Mouse (Mus musculus): ENCODE data around the gene Klf9. TPM values are rescaled to one million over a fixed set of nuclear protein-coding genes. Genes with fewer than 3 reads are reported as not detected.

Gene Klf9
- polyA plus RNA-seq, 1 experiment from 2014 or later = 2.2 TPM

- Histone ChIP-seq H3K9me3 (ENCODE audit: control insufficient read depth, low read length) (no peaks in the 10 kb centered on the region), H3K4me2 (ENCODE audit: low read length) (no peak overlapping the region), H3K27me3 (replicated peaks; ENCODE audit: control insufficient read depth, insufficient read depth, low read length) (no peaks in the 10 kb centered on the region), H3K36me3 (ENCODE audit: control insufficient read depth, insufficient read depth) (no peaks in the 10 kb centered on the region), H3K4me3 (replicated peaks; ENCODE audit: low read length) (no peak overlapping the region), H3K27ac (ENCODE audit: low read length) (no peak overlapping the region), H3K9ac (replicated peaks; ENCODE audit: low read depth, low read length) (no peak overlapping the region), H3K4me1 (replicated peaks; ENCODE audit: control insufficient read depth, insufficient read depth, low read length) (peaks cover 9% of the 10 kb centered on the region)
- ATAC-seq = no peak
- 80% methylated on average over 10 of the region's 10 CpGs for WGBS
Observed at GRCm38 (mm10) chr19:23159780-23160395, 18.9 kb downstream of the Klf9 start.

- WGBS = 12% methylated on average over 8 of the region's 8 CpGs
- H3K4me2 ChIP-seq (ENCODE audit: low read length) = no peak overlapping the region
- H3K9ac ChIP-seq (replicated peaks; ENCODE audit: low read depth, low read length) = no peak overlapping the region
Observed at GRCm38 (mm10) chr19:23162387-23162809, 21.4 kb downstream of the Klf9 start.

GRCm38 (mm10) chr19:23162877-23163276, 21.9 kb downstream of the Klf9 start:
- H3K27me3 ChIP-seq (replicated peaks; ENCODE audit: control insufficient read depth, insufficient read depth, low read length) = no peaks in the 10 kb centered on the region
- WGBS = 76% methylated on average over 6 of the region's 6 CpGs
- H3K9ac ChIP-seq (replicated peaks; ENCODE audit: low read depth, low read length) = no peak overlapping the region
- no peak overlapping the region for H3K4me2 ChIP-seq (ENCODE audit: low read length)
- no peak overlapping the region for H3K4me3 ChIP-seq (replicated peaks; ENCODE audit: low read length)
- H3K27ac ChIP-seq (ENCODE audit: low read length) = no peak overlapping the region
- H3K9me3 ChIP-seq (ENCODE audit: control insufficient read depth, low read length) = no peaks in the 10 kb centered on the region
- ATAC-seq = 0 out of 2 replicates have a peak, but pooled peaks have one; percentile 26
- H3K4me1 ChIP-seq (replicated peaks; ENCODE audit: control insufficient read depth, insufficient read depth, low read length) = peaks cover 9% of the 10 kb centered on the region
- no peaks in the 10 kb centered on the region for H3K36me3 ChIP-seq (ENCODE audit: control insufficient read depth, insufficient read depth)

More at GRCm38 (mm10) chr19:23162387-23162809, 21.4 kb downstream of the Klf9 start:
- no peak for ATAC-seq
- Histone ChIP-seq H3K36me3 (ENCODE audit: control insufficient read depth, insufficient read depth) (no peaks in the 10 kb centered on the region), H3K27ac (ENCODE audit: low read length) (no peak overlapping the region), H3K27me3 (replicated peaks; ENCODE audit: control insufficient read depth, insufficient read depth, low read length) (no peaks in the 10 kb centered on the region), H3K4me1 (replicated peaks; ENCODE audit: control insufficient read depth, insufficient read depth, low read length) (peaks cover 9% of the 10 kb centered on the region), H3K4me3 (replicated peaks; ENCODE audit: low read length) (no peak overlapping the region), H3K9me3 (ENCODE audit: control insufficient read depth, low read length) (no peaks in the 10 kb centered on the region)

- Histone ChIP-seq H3K9ac (replicated peaks; ENCODE audit: low read depth, low read length) (no peak overlapping the region), H3K9me3 (ENCODE audit: control insufficient read depth, low read length) (no peaks in the 10 kb centered on the region), H3K4me3 (replicated peaks; ENCODE audit: low read length) (no peak overlapping the region), H3K4me2 (ENCODE audit: low read length) (no peak overlapping the region), H3K27me3 (replicated peaks; ENCODE audit: control insufficient read depth, insufficient read depth, low read length) (no peaks in the 10 kb centered on the region), H3K36me3 (ENCODE audit: control insufficient read depth, insufficient read depth) (no peaks in the 10 kb centered on the region), H3K4me1 (replicated peaks; ENCODE audit: control insufficient read depth, insufficient read depth, low read length) (peaks cover 9% of the 10 kb centered on the region), H3K27ac (ENCODE audit: low read length) (no peak overlapping the region)
- no peak for ATAC-seq
- WGBS = 50% methylated on average over 3 of the region's 3 CpGs
Observed at GRCm38 (mm10) chr19:23163361-23163760, 22.3 kb downstream of the Klf9 start.

DNA sequence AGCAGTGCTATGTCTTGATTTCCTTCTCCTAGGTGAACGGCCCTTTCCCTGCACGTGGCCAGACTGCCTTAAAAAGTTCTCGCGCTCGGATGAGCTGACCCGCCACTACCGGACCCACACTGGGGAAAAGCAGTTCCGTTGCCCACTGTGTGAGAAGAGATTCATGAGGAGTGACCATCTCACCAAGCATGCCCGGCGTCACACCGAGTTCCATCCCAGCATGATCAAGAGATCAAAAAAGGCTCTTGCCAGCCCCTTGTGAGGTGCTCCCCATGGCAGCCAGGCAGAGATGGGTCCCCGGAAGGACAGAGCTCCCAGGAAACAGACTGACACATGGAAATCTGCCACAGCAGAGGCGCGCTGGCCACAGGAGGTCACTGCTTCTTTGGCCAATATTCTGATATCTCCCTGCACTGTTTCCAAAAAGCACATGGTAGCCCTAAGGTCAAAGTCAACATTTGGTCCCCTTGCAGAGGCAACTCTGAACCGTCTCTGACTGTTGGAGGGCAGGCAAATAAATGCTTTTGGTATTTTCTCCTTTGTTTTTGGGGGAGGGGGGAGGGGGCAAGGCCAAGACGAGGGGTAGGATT, 23.7 kb downstream of the Klf9 start:
- 91% methylated on average over 16 of the region's 16 CpGs for WGBS
- no peaks in the 10 kb centered on the region for H3K27me3 ChIP-seq (replicated peaks; ENCODE audit: control insufficient read depth, insufficient read depth, low read length)
- no peaks in the 10 kb centered on the region for H3K36me3 ChIP-seq (ENCODE audit: control insufficient read depth, insufficient read depth)
- H3K4me2 ChIP-seq (ENCODE audit: low read length) = no peak overlapping the region
- H3K9me3 ChIP-seq (ENCODE audit: control insufficient read depth, low read length) = no peaks in the 10 kb centered on the region
- ATAC-seq = no peak
- no peak overlapping the region for H3K4me3 ChIP-seq (replicated peaks; ENCODE audit: low read length)
- no peak overlapping the region for H3K27ac ChIP-seq (ENCODE audit: low read length)
- no peak overlapping the region for H3K9ac ChIP-seq (replicated peaks; ENCODE audit: low read depth, low read length)
- peaks cover 9% of the 10 kb centered on the region for H3K4me1 ChIP-seq (replicated peaks; ENCODE audit: control insufficient read depth, insufficient read depth, low read length)

DNA sequence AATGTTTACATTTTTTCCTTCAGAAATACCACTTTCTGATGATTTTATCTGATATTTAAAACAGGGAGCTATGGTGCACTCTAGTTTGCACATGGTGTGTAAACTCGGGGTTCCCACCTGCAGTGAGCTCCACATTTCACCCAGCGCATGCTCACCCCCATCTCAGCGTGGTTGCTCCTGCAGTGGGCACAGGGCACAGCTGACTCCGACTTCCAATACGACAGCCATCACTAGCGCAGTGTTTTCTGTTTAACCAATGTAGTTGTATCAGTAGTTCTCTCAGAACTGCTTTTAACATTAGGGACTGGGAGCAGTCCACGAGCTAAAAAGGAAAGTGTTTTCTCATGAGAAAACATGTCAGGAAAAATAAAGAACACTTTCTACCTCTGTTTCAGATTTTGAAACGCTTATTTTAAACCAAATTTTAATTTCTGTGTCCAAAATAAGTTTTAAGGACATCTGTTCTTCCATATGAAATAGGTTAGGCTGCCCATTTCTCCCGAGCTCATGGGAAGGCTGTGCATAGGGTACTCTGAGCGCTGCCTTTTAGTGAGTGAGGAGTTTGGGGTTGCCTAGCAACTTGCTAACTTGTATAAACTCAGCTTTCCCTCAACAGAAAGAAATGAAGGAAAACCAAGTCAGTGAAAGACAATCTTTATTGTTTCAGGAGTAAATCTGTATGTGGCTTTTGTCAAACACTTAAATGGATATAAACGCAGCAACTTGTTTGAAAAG, 25.7 kb downstream of the Klf9 start:
- no peak overlapping the region for H3K9ac ChIP-seq (replicated peaks; ENCODE audit: low read depth, low read length)
- H3K27ac ChIP-seq (ENCODE audit: low read length) = no peak overlapping the region
- peaks cover 9% of the 10 kb centered on the region for H3K4me1 ChIP-seq (replicated peaks; ENCODE audit: control insufficient read depth, insufficient read depth, low read length)
- H3K36me3 ChIP-seq (ENCODE audit: control insufficient read depth, insufficient read depth) = no peaks in the 10 kb centered on the region
- H3K9me3 ChIP-seq (ENCODE audit: control insufficient read depth, low read length) = no peaks in the 10 kb centered on the region
- no peak overlapping the region for H3K4me3 ChIP-seq (replicated peaks; ENCODE audit: low read length)
- no peak overlapping the region for H3K4me2 ChIP-seq (ENCODE audit: low read length)
- ATAC-seq = peak; percentile 63; the same call in 1 of the 2 replicates
- H3K27me3 ChIP-seq (replicated peaks; ENCODE audit: control insufficient read depth, insufficient read depth, low read length) = no peaks in the 10 kb centered on the region
- 61% methylated on average over 11 of the region's 11 CpGs for WGBS

DNA sequence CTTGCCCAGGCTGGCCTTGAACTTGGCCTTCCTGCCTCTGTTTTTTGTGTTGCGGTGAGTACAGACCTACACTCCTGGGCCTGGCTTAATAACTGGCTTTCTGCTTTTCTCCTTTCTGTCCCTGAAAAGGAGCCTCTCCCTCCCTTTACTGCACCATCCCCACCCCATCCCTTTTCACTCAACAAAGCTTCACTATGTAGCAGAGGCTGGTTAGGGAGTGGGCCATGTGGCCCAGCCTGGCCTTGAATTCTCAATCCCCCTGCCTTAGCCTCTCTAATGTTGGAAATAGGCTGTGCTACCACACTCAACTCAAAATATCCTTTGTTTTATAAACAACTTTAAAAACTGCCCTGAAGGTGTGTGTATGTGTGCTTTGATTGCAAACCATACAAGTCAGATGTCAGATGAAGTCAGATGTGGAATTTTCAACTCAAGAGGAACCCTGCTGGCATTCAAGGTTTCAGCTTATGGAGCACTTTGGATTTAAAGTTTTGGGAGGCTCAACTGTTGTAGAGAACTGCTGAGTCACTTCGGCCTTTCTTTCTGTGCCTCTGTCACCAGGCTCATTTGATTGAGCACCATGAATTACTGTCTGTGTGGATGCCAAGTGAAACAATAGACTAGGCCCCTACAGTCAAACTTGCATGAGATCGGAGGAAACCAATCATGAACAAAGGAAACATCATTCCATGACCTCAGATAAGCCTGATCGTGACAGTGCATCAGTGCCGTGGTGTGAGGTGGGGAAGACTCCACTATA, 28.1 kb downstream of the Klf9 start:
- Histone ChIP-seq H3K9me3 (ENCODE audit: control insufficient read depth, low read length) (no peaks in the 10 kb centered on the region), H3K27me3 (replicated peaks; ENCODE audit: control insufficient read depth, insufficient read depth, low read length) (no peaks in the 10 kb centered on the region), H3K36me3 (ENCODE audit: control insufficient read depth, insufficient read depth) (no peaks in the 10 kb centered on the region), H3K4me3 (replicated peaks; ENCODE audit: low read length) (no peak overlapping the region), H3K4me1 (replicated peaks; ENCODE audit: control insufficient read depth, insufficient read depth, low read length) (no peaks in the 10 kb centered on the region), H3K9ac (replicated peaks; ENCODE audit: low read depth, low read length) (no peak overlapping the region), H3K4me2 (ENCODE audit: low read length) (no peak overlapping the region), H3K27ac (ENCODE audit: low read length) (no peak overlapping the region)
- WGBS = 79% methylated on average over 5 of the region's 5 CpGs
- no peak for ATAC-seq

DNA sequence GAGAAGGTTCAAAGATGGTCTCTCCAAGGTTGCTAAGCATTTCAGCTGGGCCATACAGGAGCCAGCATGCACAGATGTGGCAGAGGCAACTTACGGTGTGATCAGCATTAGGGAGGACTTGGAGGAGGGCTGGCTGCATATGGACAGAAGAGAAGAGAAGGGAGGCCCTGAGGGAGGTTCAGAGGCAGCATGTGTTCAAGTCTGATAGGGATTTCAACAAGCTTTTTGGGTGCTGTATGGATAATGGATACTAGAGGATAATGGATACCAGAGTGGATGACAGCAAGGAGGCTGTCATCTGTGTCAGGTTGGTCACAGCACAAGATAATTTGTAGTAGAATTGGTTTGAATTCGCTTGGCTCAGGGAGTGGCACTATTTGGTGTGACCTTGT, 28.6 kb downstream of the Klf9 start:
- no peaks in the 10 kb centered on the region for H3K36me3 ChIP-seq (ENCODE audit: control insufficient read depth, insufficient read depth)
- H3K4me1 ChIP-seq (replicated peaks; ENCODE audit: control insufficient read depth, insufficient read depth, low read length) = no peaks in the 10 kb centered on the region
- no peak overlapping the region for H3K4me2 ChIP-seq (ENCODE audit: low read length)
- H3K9me3 ChIP-seq (ENCODE audit: control insufficient read depth, low read length) = no peaks in the 10 kb centered on the region
- no peaks in the 10 kb centered on the region for H3K27me3 ChIP-seq (replicated peaks; ENCODE audit: control insufficient read depth, insufficient read depth, low read length)
- 90% methylated on average over 2 of the region's 2 CpGs for WGBS
- ATAC-seq = no peak
- H3K4me3 ChIP-seq (replicated peaks; ENCODE audit: low read length) = no peak overlapping the region
- H3K27ac ChIP-seq (ENCODE audit: low read length) = no peak overlapping the region
- H3K9ac ChIP-seq (replicated peaks; ENCODE audit: low read depth, low read length) = no peak overlapping the region

- Histone ChIP-seq H3K27ac (ENCODE audit: low read length) (no peak overlapping the region), H3K36me3 (ENCODE audit: control insufficient read depth, insufficient read depth) (no peaks in the 10 kb centered on the region), H3K4me2 (ENCODE audit: low read length) (no peak overlapping the region), H3K4me3 (replicated peaks; ENCODE audit: low read length) (no peak overlapping the region), H3K27me3 (replicated peaks; ENCODE audit: control insufficient read depth, insufficient read depth, low read length) (no peaks in the 10 kb centered on the region), H3K9me3 (ENCODE audit: control insufficient read depth, low read length) (no peaks in the 10 kb centered on the region), H3K9ac (replicated peaks; ENCODE audit: low read depth, low read length) (no peak overlapping the region), H3K4me1 (replicated peaks; ENCODE audit: control insufficient read depth, insufficient read depth, low read length) (no peaks in the 10 kb centered on the region)
- ATAC-seq = peak; percentile 19; the same call in 1 of the 2 replicates
- WGBS = 86% methylated on average over 5 of the region's 5 CpGs
Observed at GRCm38 (mm10) chr19:23170476-23170875, 29.4 kb downstream of the Klf9 start.

Data from forebrain, embryonic 16.5 days (tissue).